Mouse (Mus musculus) MN1 (cell line): ENCODE data around the gene Olfr113.
"Not testable (repeated sequence)": the region's sequence is repeated elsewhere in the genome, so short reads cannot be mapped to it uniquely, and the experiment has no call there.

Source experiments
- DNase-seq: peaks from one replicate; pipeline ENCODE4 v3.0.0-alpha.2; 2016; ENCODE audit warnings: low spot score

Gene Olfr113

DNA sequence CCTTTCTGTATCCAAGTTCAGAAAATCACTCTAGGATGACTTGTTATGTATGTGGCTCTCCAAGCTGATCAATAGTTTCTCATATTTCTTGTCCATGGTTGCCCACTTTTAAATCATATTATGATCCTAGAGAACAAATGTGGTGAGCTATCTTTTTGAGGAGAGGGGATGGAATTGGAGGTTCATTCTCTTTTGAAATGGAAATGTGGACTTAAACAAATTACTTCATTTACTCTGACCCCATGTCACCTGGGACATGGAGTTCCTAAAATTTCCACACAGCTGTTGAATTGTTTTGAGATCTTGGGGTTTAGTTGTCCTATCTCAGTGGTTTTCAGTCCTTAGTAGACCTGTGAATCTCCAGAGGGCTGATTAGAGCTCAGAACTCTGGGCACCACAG, at the start of gene Olfr113:
Olfr113 (minus strand) TSS at position 101 of the 400 bp plus-strand sequence.
- DNase-seq, result no peak

DNA sequence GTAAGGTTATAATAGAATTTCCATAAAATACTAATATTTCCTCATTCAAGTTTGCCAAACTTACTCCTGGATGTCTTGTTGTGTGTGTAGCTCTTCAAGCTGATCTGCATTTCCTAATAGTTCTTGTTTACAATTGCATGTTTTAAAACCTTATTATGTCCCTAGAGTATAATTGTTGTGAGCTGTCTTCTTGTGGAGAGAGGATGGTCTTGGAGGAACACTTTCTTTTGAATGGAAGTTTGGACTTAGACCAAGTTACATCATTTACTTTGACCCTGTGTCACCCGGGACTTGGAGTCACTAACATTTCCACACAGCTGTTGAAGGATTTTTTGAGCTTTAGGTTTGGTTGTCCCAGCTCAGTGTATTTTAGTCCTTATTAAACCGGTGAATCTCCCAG, 49.5 kb upstream of the Olfr113 start, which contains the start of the genes Olfr115 and Olfr116:
Olfr115 (minus strand) TSS at position 101 of the 400 bp plus-strand sequence.
Olfr116 (minus strand) TSS at position 191 of the 400 bp plus-strand sequence.
- DNase-seq, result no peak

DNA sequence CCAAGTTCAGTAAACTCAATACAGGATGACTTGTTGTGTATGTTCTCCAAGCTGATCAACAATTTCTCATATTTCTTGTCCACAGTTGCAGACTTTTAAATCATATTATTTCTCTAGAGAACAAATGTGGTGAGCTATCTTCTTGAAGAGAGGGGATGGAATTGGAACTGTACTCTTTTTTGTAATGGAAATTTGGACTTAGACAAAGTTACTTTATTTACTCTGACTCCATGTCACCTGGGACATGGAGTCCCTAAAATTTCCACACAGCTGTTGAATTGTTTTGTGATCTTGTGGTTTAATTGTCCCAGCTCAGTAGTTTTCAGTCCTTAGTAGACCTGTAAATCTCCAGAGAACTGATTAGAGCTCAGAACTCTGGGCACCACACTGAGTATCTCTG, 15.2 kb upstream of the Olfr113 start, which contains the start of gene Olfr114:
Olfr114 (minus strand) TSS at position 101 of the 400 bp plus-strand sequence.
- DNase-seq, result no peak

DNA sequence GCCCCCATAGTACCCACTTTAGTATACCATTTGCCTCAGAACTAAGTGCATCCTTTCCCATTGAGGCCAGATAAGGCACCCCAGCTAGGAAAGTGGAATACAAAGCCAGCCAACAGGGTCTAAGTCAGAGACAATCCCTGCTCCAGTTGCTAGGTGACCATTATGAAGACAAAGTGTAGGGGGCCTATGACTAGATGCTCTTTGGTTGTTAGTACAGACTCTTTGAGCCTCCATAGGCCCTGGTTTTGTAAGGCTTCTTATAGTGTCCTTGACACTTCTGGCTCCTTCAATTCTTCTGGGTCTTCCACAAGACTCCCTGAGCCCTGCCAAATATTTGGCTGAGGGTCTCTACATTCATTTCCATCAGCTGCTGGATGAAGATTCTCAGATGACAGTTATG, 8.1 kb downstream of the Olfr113 start, which contains the start of gene Olfr112:
Olfr112 (minus strand) TSS at position 101 of the 400 bp plus-strand sequence.
- DNase-seq, result no peak

DNA sequence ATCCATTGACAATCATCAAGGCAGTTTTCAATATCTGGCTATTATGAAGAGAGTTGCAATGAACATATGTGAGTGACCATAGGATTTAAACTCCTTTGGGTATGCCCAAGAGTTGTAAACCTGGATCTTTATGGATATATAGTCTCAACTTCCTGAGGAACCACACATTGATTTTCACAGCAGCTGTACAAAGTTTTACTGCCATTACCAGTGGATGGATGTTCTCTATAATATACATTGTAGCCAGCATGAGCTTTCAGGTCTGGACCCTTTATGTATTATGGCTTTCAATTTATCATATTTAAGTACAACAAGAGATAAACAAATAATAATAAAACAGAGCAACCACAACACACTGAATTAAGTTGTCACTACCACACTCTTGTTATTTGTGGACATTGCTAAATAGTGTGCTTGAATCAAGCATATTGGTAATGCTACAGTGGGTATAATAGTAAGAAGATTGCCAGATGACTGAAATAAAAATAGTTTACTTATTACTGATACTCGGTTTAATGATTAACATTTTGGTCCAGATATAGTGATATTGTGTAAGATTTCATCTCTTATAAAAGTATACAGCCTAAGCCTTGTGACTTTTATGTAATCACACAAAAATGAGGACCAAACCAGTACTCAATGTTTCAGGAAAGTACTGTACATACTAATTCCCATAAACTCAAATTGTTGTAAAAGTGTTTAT, 18.4 kb downstream of the Olfr113 start:
- DNase-seq, result no peak

DNA sequence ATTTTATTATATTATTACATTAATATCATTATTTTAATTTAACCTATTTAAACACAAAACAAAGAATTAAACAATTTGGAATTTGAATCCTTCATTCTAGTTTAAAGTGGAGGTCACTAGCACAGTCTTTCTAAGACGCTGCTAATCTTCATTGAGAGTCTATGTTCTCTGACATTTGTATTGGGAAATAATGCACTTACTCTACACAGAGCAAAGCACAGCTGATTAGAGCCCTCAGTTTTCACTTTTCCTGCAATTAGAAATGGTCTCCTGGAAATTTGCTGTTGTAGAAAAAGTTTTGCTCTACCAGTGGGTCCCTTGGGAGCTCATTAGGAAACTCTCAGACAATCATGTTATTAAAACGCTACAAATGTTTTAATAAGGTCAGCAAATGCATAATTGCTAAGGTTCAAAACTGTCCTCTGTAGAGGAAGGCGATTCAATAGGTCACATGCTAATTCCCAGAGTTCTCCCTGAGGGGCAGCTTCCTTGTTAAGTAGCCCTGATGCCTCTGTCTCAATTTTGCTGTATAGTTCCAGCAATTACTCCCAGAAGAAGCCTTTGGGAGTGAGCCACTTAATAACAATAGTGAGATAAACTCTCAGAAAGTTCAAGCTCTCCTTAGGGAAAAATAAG, 33.5 kb downstream of the Olfr113 start:
- DNase-seq, result no peak

DNA sequence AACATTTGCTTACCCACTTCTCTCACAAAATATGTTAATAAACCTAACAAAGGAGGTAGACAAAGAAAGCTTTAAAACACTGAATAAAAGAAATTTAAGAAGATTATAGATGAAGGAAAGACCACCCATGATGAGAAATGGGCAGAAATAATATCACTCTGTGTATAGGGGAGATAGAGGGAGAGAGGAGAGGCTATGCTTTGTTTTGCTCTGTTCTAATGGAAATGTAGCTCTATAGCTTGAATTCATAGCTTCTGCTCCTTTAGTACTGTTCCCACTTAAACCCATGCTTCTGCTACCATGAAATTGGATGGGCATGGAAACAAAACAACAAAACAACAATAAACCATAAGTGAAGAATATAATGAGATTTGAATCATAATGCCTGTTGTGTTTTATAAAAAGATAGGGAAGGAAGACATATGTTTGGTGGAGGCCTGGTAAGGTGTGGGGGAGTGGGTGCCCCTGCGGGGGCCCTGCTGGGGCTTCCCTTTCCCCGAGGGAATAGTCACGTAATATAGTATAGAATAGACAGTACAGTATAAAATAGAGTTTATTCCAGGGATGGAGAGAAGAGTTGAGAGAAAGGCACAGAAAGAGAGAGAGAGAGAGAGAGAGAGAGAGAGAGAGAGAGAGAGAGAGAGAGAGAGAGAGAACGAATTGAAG, 35.9 kb downstream of the Olfr113 start:
- DNase-seq, result no peak

DNA sequence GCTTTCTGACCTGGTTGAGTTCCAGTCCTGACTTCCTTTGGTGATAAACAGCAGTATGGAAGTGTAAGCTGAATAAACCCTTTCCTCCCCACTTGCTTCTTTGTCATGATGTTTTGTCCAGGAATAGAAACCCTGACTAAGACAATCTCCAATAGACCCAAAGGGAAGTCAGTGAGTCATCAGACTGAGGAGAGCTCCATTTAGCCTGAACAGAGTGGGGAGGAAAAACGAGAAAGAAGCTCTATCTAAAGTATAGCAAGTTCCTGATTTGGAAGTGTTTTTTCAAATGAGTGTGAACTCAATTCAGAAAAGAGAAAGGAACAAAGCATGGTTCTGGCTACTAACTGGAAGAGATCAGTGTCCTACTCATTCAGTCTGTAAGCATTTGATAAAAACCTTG, 39.0 kb downstream of the Olfr113 start:
- not testable (repeated sequence) for DNase-seq

DNA sequence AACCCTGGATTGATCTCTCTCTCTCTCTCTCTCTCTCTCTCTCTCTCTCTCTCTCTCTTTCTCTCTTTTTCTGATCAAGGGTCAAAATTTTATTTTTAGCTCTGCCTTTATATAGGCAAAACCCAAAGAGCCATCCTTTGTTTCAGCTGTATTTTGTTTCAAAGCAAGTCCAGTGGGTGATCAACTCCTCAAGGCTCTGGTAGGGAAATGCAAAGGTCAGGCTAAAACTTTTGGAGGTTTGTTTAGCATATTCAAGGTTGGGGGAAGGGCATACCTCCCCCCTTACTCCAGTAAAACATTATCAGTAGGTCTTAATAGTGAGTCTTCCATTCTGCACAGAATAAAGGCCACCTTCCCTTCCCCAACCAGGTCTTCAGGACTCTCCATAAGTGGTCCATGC, 42.3 kb downstream of the Olfr113 start:
- DNase-seq, result no peak

DNA sequence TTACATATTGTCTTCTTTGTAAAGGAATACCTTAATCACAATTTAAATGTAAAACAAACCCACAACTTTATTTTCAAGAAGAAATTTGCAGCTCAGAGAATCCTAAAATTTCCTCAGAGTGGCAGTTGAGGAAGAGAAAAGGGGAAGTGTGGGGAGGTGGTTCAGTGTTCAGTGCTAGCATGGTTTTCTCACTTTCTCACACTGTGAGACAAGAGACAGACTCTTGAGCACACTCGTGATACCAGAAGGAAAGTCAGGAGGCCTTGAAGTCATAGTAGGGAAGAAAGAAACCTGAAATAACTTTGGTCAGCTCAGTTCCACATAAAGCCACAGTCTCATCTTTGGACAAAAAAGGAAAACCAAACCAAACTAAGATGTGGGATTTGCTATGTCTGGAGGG, 52.0 kb downstream of the Olfr113 start:
- not testable (repeated sequence) for DNase-seq

DNA sequence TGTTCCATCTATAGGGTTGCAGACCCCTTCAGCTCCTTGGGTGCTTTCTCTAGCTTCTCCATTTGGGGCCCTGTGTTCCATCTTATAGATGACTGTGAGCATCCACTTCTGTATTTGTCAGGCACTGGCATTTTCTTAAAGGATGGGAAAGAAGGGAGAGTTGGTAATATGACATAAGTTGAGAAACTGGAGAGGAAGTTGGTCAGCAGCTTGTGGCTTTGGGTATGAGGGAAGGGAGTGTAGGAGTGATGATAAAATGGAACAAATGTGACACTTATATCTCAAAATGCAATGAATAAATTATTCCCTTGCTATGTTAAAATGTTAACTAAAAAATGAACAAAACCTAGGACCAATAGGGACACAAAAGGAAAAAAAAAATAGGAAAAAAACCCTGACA, 52.9 kb downstream of the Olfr113 start:
- DNase-seq, result not testable (repeated sequence)
